Mouse (Mus musculus) ovary, postnatal 10 days (tissue): ENCODE data around the gene Acd.

Experiments used
- DNase-seq: peaks from one replicate; pipeline ENCODE4 v3.0.0; 2022; ENCODE audit warnings: low spot score

Gene Acd

DNA sequence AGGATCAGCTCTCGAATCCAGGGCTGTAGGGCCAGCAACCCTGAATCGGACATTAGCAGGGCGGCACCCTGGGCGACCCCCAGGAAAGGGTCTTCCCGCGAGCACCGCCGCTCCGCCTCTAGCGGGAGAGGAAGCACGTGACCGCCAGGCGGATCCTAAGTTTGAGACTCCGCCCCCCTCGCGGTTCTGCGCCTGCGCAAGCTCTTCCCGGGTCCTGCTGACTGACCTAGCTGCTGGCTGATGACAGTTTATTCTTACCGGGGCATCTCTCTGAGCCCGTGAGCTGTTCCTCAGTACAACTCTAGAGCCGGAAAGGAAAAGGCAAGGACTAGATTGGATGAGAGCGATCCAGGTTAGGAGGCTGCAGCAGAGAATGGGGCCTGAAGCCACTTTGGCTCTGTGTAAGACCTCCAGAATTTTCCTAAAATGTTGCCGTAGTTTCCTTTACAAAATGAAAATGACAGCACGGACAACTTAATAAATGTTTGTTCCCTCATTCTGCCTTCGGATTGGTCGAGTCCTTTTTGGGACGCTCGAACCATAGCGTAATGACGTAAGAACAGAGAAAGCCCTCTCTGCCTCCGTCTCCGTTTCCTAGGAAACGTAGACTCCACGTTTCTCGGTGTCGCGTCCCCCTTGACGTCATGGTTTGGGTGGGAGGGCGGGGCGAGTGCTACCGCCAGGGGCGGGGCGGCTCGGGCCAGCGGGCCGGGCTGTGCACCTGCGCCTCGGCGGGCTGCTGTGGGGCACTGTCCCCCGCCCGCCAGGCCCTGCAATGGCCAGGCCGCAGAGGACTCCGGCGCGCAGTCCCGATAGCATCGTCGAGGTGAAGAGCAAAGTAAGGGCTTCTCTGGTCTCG is at the start of gene Acd, which contains the start of gene Pard6a:
TSS of gene Acd (minus strand) at position 137 of the 859 bp plus-strand sequence.
TSS of gene Pard6a (plus strand) at position 183 of the 859 bp plus-strand sequence.
- peak; percentile 90 for DNase-seq

DNA sequence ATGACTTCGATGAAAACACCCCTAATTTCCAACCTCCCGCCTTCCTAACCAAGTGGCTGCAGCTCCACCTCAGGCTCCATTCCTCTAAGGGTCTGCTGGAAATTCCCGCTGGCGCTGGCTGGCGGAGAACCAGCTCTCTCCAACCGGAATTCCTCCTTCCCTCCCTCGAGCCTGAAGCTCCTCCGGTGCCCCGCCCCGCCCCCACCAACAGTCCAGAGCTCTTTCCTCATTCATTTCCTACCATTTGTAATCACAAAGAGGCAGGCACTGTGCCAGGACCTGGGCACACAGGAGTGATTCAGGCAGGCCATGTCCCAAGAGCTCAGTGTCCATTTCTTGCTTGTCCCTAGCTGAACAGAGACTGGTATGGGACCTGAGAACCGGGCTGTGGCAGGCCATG is 49.7 kb upstream of the Acd start:
- no peak for DNase-seq

DNA sequence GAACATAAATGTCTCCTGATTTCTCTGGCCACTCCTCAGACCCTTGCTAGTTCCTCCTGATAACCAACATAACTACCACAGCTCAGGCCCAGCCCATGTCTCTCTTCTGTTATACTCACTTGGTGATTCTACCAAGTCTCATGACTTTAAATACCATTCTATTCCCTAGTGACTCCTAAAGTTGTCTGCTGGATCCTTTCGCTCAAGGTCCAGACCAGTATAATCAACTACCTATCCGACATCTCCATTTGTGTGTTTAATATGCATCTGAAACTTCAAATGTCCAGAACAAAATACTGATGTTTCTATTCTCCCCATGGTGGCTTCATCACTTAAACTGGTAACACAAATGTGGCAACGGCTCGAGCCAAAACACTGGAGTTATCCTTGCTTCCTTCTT is 42.4 kb upstream of the Acd start:
- DNase-seq: no peak

DNA sequence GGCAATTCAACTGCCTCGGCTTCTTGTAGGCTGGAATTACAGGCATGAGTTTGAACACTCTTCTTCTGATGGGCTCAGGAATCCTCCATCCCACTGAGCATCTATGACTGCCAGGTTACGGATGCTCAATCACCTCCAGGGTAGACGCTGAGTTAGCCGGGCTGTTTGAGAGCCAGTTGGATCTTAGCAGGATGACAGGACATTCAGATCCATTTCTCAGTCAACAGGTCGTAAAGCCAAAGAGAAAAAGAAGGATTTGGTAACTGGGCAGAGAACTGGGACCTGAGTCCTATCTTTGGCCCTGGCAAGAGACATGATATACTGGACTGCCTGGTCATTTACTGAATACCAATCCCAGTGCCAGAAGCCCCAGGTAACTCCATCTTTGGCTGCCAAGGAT is 38.3 kb upstream of the Acd start:
- no peak for DNase-seq

DNA sequence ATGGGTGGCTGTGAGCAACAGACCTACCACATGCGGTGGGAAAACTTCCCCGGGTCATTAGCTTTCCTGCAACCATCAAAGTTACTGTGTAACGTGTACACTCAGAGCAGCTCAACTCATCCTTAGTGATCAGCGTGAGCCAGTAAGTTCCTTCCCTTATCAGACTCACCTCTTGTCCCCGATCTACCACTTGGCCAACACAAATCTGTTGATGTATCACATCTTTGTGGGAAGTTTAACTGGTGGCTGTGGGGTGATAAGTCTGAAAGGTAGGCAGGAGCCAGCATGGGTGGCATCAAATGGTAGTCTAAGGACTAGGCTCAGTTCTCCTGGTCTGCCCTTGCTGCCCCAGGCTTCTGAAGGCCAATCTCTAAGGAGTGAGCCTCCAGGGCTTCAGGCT is 31.3 kb upstream of the Acd start:
- no peak for DNase-seq

DNA sequence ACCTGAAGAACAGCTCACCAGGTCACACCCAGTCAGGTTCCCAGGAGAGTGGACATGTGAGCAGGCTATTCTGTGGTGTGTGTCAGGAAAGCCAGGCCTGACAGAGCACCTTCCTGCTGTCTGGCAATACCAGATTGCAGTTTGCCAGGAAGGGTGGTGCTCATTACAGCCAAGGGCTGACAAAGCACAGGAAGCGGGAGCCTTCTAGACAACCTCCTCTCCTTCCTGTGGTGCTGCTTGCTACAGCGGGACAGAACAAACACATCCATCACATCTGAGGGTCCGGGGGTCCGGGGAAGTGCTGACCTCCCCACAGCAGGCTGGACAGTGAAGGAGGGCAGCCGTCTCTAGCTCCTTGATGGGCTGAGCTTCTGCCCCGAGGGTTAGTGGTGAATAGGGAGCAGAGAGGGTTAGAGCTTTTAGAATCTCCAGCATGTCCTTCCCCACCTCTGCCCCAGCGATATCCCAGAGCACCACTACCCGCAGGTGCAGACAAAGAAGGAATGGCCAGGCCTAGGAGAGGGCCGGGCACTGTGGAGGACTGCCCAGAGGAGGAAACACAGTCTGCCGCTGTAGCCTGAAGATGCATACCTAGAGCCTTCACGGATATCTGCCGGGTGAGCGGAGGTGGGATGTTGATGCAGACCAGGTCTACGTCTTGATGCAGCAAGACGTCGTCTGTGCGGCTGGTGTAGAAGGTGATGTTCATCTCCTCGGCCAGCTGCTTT is 26.7 kb upstream of the Acd start:
- DNase-seq: no peak

DNA sequence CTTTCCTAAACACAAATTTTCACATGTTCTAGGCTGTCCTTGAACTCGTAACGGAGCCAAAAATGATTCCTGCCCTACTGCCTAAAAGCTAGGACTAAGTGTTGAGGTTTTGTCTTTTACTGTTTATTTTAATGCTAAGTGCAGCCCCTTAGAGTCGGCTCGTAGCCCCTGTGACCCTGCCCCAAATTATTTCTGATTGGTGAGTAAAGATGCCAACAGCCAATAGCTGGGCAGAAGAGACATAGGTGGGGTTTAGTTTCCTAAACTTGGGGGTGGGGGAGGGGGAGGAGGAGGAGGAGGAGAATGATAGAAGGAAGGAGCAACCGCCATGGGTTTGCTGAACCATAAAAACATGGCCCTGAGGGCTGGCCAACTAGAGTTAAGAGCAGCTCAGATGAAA is 24.8 kb upstream of the Acd start:
- DNase-seq: no peak

DNA sequence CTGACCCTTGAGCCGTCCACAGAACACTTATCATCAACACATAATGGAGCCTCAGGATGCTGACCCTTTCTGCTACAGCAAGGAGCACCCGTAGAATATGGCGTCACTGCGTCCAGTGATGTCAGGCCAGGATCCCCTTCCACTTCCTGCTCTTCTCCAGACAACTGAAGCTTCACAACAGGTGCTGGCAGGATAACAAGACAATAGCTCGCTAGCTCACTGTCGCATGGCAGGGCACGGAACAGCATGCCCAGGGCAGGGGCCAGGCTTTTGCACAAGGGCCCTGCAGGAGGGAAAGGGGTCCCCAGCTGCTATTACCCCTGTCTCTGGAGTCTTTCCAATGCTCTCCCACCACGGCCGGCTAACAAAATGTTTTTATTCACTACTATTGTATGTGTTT is 22.0 kb upstream of the Acd start:
- DNase-seq: no peak

DNA sequence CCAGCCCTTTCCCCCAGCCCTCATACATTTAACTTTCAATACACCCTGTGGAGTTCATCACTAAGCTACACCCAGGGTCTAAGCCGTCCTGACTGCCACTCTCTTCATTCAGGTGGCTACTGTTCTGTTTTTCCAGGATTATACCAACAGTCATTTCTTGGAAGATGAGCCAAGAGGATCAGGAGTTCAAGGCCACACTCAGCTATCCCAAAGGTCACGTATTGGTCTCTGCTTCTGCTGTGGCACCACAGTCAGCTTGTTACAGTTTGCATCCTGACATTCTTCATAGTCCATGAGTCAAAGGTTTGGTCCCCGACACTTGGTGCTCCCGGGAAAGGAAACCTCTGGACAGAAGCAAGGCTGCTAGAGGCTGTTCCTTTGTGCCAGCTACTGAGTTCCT is 18.7 kb upstream of the Acd start:
- no peak for DNase-seq

DNA sequence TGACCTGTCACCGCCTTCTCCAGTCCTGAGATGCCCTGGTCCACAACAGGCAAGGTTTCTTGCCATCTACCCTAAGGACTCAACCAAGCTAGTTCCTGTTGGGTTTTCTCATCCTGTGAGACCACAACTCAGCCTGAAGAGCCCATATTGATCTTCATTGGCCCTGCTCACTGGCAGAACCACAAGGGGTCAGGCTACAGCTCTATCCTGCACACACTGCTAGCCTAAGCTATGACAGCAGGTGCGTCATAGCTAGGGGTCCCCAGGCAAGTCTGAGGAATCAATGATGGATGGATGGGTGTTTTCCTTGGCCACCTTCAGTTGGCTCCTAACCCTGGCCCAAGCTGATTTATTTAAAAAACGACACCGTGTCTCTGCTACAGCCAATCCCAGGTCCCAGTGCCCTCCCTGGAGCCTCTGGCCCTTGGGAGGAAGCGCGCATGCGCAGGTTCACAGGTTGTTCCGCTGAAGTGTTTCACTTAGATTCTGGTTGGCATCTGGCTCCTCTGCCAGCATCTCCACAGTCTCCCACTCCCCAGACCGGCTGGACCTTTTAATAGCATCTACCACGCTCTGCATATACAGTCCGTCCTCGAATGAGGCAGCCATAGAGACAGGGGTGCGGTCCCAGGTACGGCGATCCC is 15.5 kb upstream of the Acd start:
- DNase-seq: no peak

DNA sequence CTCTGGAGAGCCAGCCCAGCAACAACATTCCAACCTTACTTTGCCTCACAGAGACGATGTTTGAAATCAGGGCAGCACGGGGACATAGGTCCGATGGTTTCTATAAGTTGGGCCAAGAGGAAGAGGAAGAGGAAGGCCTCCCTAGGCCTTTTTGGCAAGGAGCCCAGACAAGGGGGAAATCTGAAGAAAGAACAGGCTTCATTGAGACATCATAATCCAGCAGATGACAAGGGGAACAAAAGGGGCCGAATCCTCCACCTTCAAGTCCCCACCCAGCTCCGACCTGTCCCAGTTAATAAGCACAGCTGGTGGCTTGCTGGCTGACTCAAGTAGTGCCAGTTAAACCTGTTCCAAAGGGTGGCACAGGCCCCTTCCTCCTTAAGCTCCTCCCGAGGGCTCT is 14.1 kb upstream of the Acd start:
- no peak for DNase-seq

DNA sequence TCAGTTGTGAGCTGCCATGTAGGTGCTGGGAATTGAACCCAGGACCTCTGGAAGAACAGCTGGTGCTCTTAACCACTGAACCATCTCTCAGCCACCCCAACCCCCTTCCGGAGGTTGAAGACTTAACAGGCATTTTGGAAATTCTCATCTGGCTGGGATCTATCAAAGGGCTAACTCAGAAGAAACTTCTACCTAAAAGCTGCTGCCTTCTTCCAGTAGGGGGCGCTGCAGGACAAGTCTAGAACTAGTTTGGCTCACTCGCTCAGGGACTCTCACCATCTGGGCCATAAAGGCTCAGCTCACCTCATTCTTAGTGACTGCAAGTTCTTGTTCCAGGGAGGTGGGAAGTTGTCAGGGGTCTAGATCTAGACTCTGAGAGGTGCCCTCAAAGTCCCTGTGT is 13.2 kb upstream of the Acd start:
- peak; percentile 72 for DNase-seq

DNA sequence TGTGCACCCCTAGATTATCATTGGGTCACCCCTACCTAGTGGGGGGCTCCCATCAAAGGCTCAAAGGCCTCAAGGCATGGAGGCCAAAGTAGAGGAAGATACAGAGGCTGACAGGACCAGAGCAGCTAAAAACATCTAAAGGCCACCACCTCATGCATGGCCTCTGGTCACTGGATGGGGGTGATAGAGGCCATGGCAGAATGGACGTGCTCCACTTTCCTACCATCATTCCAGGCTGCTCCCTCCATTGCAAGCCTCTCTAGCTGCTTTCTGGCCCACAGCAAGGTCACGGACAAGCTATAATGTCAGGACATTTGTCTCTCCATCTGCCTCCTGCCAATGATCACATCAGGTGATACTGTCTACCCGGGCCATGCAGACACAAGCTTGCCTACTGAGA is 11.4 kb upstream of the Acd start:
- no peak for DNase-seq

DNA sequence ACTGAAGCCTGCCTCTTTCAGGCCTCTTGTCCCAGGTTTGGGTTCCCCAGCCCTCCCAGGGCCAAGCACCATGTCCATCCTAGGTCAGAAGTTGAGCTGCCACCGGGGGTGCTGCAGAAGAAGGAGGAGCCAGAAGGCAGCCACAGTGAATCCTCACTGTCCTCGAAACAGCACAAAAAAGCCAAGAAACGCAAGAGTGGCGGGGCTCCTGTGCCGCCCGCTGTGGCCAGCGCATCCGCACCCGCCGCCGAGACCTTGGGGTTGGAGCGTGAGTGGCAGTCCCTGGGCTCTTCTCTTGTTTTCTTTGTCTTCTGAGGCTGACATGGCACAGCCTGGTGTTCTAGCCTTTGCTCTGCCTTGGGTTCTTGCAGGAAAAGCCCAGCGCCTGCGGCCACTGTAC is 8.4 kb upstream of the Acd start:
- DNase-seq: no peak

DNA sequence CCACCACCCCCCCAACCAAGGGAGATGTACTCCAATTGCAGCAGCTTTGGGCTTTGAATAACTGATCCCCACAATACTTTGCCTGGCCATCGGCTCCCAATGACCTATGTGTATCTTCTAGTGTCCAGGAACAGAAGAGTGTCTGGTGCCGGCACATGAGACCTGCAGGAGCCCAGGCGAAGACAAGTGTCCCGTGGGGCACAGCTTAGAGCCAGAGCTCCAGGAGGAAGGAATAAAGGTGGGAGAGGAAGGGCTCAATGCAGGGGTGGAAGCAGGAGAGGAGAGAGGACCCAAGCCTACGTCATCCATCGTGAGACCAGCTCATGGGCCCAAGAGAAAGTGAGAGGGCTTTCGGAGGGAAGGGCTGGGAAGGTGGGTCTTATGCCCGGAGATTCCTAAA is 7.8 kb upstream of the Acd start:
- no peak for DNase-seq

DNA sequence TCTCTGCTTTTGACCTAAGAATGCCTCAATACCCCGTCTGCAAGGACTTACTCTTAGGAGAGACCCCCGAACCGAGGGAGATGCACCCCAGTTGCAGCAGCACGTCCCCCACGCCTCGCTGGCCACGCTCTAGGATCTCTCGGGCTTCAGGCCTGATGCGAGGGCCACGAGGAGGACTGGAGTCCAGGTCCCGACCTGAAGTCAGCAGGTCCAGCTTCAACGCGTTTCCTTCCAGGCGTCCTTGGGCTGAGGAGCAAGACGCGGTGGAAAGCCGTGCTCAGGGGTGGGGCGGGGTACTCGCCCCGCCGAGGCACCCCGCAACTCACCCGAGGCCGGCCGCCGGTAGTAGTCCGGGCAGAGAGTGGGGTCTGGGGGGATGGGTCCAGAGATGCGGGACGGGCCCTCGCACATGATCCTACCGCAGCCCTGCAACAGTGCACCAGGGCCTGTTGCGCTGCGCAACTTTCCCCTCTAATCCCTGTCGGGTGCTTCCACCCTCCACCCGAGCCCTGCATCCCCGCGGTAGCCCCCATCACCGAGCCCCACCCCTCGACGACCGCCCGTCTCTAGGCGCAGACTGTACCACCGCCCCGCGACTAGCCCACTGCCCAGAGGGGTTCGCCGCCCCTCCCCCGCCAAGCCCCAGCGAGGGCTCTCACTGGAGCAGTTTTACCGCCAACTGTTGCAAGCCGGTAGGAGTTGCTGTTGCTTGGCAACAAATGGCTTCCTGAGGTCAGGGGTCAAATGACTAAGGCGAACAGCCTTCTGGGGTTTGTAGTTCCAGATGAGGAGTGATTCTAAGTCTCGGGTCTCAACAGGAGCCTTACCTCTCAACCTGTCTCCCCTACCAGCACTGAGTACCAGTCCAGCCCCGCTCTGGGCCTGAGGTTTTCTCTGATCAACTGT is 6.8 kb upstream of the Acd start, which contains the start of the genes 4933405L10Rik and Enkd1:
TSS of gene 4933405L10Rik (plus strand) at position 158 of the 906 bp plus-strand sequence.
TSS of gene Enkd1 (minus strand) at position 713 of the 906 bp plus-strand sequence.
- DNase-seq: peak; percentile 69

DNA sequence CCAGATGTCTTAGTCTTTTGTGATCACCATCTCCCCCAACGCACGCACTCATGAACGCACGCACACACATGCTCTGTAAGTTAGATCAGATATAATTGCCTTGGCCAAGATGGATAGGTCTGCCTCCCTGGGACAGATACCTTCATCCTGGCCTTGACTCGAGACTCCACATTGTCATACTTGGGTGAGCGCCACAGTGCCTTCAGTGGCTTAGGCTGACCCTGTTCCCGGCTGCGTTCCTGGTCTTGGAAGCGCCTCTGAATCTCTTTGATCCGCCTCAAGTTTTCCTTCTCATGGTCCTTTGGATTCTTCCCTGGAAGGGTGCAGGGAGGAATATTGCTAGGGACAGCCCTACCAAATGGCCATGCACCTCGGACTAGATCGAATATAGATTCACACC is 5.5 kb upstream of the Acd start:
- DNase-seq: no peak

DNA sequence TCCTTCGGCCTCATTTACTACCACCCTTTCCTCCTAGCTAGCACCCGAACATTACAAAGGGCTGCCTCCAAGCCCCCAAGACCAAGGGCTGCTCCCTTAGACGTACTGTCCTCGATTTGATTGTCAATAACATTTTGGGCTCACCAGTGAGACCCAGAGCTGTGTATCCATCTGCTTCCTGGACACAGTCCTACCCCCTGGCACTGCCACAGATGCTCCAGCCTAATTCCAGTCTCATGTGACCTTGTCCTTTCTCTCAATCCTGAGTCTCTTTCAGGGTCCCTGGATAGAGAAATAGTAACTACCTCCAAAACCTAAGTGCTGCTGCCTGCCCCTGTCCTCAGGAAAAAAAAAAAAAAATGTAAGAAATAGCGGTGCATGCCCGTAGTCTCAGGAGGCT is 4.1 kb upstream of the Acd start:
- DNase-seq: no peak

DNA sequence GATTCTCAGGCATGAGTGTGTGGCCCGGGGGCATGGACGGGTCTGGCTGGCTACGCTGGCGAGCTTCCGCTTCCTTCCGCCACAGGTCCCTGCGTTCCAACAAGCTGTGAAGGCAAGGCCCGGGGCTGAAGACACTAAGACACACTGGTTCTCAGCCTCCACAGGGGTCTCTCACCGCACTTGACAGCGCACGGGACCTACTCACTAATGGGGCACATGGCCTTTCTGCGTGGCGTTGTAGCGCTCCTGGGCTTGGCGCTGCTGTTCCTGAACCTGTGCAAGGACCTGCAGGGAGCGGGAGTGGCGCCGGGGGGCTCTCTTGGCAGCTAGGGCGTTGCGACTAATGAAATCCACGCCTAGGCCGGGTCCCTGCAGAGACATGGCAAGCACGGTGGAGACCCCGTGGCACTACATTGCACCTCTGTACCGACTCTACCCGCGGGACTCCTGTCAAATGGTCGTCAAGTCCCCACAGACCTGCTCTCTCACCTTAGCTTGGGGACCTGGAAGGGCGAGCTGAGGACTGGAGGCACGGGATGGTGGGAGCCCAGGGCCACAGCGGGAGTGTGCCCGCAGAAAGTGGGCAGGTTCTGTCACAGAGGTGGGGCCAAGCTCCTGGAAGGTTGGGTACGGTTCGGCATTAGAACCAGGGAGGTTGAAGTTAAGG is 3.4 kb upstream of the Acd start:
- no peak for DNase-seq

DNA sequence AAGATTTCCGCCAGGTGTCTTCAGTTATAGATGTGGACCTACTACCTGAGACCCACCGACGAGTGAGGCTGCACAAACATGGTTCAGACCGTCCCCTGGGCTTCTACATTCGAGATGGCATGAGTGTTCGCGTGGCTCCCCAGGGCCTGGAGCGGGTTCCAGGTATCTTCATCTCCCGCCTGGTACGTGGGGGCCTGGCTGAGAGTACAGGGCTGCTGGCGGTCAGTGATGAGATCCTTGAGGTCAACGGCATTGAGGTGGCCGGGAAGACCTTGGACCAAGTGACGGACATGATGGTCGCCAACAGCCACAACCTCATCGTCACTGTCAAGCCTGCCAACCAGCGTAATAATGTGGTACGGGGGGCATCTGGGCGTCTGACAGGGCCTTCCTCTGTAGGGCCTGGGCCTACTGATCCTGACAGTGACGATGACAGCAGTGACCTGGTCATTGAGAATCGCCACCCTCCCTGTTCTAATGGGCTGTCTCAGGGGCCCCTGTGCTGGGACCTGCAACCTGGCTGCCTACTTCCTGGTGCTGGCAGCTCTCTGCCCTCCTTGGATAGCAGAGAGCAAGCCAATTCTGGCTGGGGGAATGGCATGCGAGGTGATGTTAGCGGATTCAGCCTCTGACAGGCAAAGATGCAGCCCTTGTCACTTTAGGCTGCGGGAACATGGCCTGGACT is 2.0 kb upstream of the Acd start:
- DNase-seq: no peak

DNA sequence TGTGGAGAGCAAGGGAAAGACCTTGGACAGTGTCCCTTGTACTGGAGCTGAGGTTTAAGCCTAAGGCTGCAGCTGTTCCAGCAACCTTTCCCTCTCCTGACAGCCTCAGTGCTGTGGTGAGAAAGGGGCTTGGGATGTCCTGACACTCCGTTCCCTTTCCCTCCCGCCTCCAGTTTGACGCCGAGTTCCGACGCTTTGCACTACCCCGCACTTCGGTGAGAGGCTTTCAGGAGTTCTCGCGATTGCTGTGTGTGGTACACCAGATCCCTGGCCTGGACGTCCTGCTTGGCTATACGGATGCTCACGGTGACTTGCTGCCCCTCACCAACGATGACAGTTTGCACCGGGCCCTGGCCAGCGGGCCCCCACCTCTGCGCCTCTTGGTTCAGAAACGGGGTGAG is 1.1 kb upstream of the Acd start:
- DNase-seq: no peak
